Mouse (Mus musculus) cerebellum, adult (tissue): Measurements from ENCODE around the gene Krtap24-1.

Source experiments
- ATAC-seq: cut with Nextera tagmentation; 2 replicates; pipeline ENCODE4 v1.9.2; 2017; ENCODE audit warnings: mild to moderate bottlenecking, moderate library complexity, mixed read lengths; ENCODE audit not compliant: insufficient number of reproducible peaks, low FRiP score, low TSS enrichment

Gene Krtap24-1

GRCm38 (mm10) chr16:88611922-88612321 lies at the start of gene Krtap24-1:
Krtap24-1 (minus strand) TSS chr16:88612279.
- no peak for ATAC-seq

- ATAC-seq = no peak
Observed at GRCm38 (mm10) chr16:88657426-88657825, 45.3 kb upstream of the Krtap24-1 start.

GRCm38 (mm10) chr16:88651952-88652351 lies 39.9 kb upstream of the Krtap24-1 start:
- no peak for ATAC-seq

GRCm38 (mm10) chr16:88651082-88651481 lies 39.0 kb upstream of the Krtap24-1 start:
- no peak for ATAC-seq

GRCm38 (mm10) chr16:88647358-88647846 lies 35.3 kb upstream of the Krtap24-1 start, which contains the start of gene Krtap26-1:
Krtap26-1 (minus strand) TSS chr16:88647796.
- ATAC-seq = no peak

GRCm38 (mm10) chr16:88646366-88647111 lies 34.5 kb upstream of the Krtap24-1 start:
- ATAC-seq = no peak

GRCm38 (mm10) chr16:88640053-88640452 lies 28.0 kb upstream of the Krtap24-1 start:
- ATAC-seq = no peak

GRCm38 (mm10) chr16:88635142-88635541 lies 23.1 kb upstream of the Krtap24-1 start:
- ATAC-seq = no peak

- ATAC-seq = no peak
Observed at GRCm38 (mm10) chr16:88631474-88631873, 19.4 kb upstream of the Krtap24-1 start.

GRCm38 (mm10) chr16:88627566-88627965 lies 15.5 kb upstream of the Krtap24-1 start, which contains the start of gene 2310079G19Rik:
2310079G19Rik (minus strand) TSS chr16:88627666.
- ATAC-seq = no peak

- ATAC-seq = no peak
Observed at GRCm38 (mm10) chr16:88612712-88613111, 633 bp upstream of the Krtap24-1 start.

GRCm38 (mm10) chr16:88604570-88604969 lies 7.5 kb downstream of the Krtap24-1 start:
- ATAC-seq = no peak

- no peak for ATAC-seq
Observed at GRCm38 (mm10) chr16:88602464-88602863, 9.6 kb downstream of the Krtap24-1 start.

- ATAC-seq = no peak
Observed at GRCm38 (mm10) chr16:88600303-88600702, 11.8 kb downstream of the Krtap24-1 start.

- ATAC-seq = no peak
Observed at GRCm38 (mm10) chr16:88599504-88600237, 12.4 kb downstream of the Krtap24-1 start.

GRCm38 (mm10) chr16:88592758-88593157 lies 19.3 kb downstream of the Krtap24-1 start:
- no peak for ATAC-seq

- ATAC-seq = no peak
Observed at GRCm38 (mm10) chr16:88583338-88583737, 28.7 kb downstream of the Krtap24-1 start.

- ATAC-seq = no peak
Observed at GRCm38 (mm10) chr16:88575885-88576679, 36.0 kb downstream of the Krtap24-1 start.

GRCm38 (mm10) chr16:88572904-88573404 lies 39.1 kb downstream of the Krtap24-1 start:
- no peak for ATAC-seq

- ATAC-seq = no peak
Observed at GRCm38 (mm10) chr16:88570136-88570535, 41.9 kb downstream of the Krtap24-1 start.
